19 mouse cellular contexts compared by ENCODE assay signal in genomic region chr10:79595590-79595929, GRCm38 (mm10). TPM values are rescaled to one million over a fixed set of nuclear protein-coding genes. Genes with fewer than 3 reads are reported as not detected.
A peak's percentile ranks its signal among the peaks of the same experiment; 100 is the strongest.
DNase-seq lines count a peak whose midpoint lies in the region; ATAC-seq and TF ChIP-seq lines count a peak whose summit lies in the region.
"Had no signal": no experiment of that assay in that cellular context is flagged by ENCODE, and none has a peak within 500 bp of the region (broad histone marks: within the 10 kb centered on the region; RNA-seq: fewer than 3 reads in every experiment).

No protein-coding gene starts in this region.

- peak; percentile 51; the same call in 1 of the 2 replicates for ATAC-seq in embryonic facial prominence, embryonic 11.5 days (replicated peaks; ENCODE audit: insufficient number of reproducible peaks, low FRiP score, low TSS enrichment, low read depth)
- peak; percentile 26; the same call in 1 of the 2 replicates for ATAC-seq in intestine, postnatal 0 days
- no peak for ATAC-seq in intestine, embryonic 16.5 days
- ATAC-seq in midbrain, embryonic 11.5 days (ENCODE audit: low FRiP score): peak; percentile 42; the same call in 1 of the 2 replicates
- ATAC-seq in midbrain, embryonic 16.5 days: no peak; the same call in 1 of the 2 replicates
- ATAC-seq in neural tube, embryonic 14.5 days (ENCODE audit: low read depth): 0 out of 2 replicates have a peak, but pooled peaks have one; percentile 45

- no peak overlapping the region for H3K27ac ChIP-seq in embryonic facial prominence, embryonic 11.5 days (replicated peaks; ENCODE audit: low read depth, low read length)
- no peak overlapping the region for H3K27ac ChIP-seq in embryonic facial prominence, embryonic 10.5 days (replicated peaks)
- no peak overlapping the region for H3K27ac ChIP-seq in intestine, postnatal 0 days (ENCODE audit: low read depth, low read length)
- no peak overlapping the region for H3K27ac ChIP-seq in intestine, embryonic 16.5 days (ENCODE audit: low read length)
- H3K27ac ChIP-seq in midbrain, embryonic 11.5 days (ENCODE audit: low read depth, low read length): no peak overlapping the region
- H3K27ac ChIP-seq in midbrain, embryonic 16.5 days (ENCODE audit: low read length): no peak overlapping the region
- no peak overlapping the region for H3K27ac ChIP-seq in neural tube, embryonic 14.5 days (ENCODE audit: low read depth, low read length)
- H3K27ac ChIP-seq: heart, embryonic 13.5 days; kidney, embryonic 15.5 days; limb, embryonic 15.5 days had no signal

- H3K4me2 ChIP-seq in embryonic facial prominence, embryonic 11.5 days (ENCODE audit: low read depth, low read length): no peak overlapping the region
- no peak overlapping the region for H3K4me2 ChIP-seq in intestine, postnatal 0 days (replicated peaks; ENCODE audit: low read depth)
- H3K4me2 ChIP-seq in intestine, embryonic 16.5 days (ENCODE audit: low read depth, low read length): no peak overlapping the region
- H3K4me2 ChIP-seq in midbrain, embryonic 11.5 days: no peak overlapping the region
- no peak overlapping the region for H3K4me2 ChIP-seq in midbrain, embryonic 16.5 days (ENCODE audit: low read length)
- H3K4me2 ChIP-seq in neural tube, embryonic 14.5 days (ENCODE audit: low read depth, low read length): no peak overlapping the region
- H3K4me2 ChIP-seq: heart, embryonic 13.5 days; kidney, embryonic 15.5 days; limb, embryonic 15.5 days had no signal

- no peaks in the 10 kb centered on the region for H3K36me3 ChIP-seq in embryonic facial prominence, embryonic 11.5 days (replicated peaks; ENCODE audit: control insufficient read depth, insufficient read depth, low read depth, low read length)
- H3K36me3 ChIP-seq in embryonic facial prominence, embryonic 10.5 days (replicated peaks): no peaks in the 10 kb centered on the region
- H3K36me3 ChIP-seq in intestine, postnatal 0 days (ENCODE audit: control insufficient read depth, insufficient read depth): no peaks in the 10 kb centered on the region
- H3K36me3 ChIP-seq in intestine, embryonic 16.5 days (ENCODE audit: control insufficient read depth, insufficient read depth, low read length): no peaks in the 10 kb centered on the region
- no peaks in the 10 kb centered on the region for H3K36me3 ChIP-seq in midbrain, embryonic 11.5 days (ENCODE audit: control insufficient read depth, insufficient read depth, low read length)
- no peaks in the 10 kb centered on the region for H3K36me3 ChIP-seq in midbrain, embryonic 16.5 days (ENCODE audit: control insufficient read depth, insufficient read depth, low read length)
- no peaks in the 10 kb centered on the region for H3K36me3 ChIP-seq in neural tube, embryonic 14.5 days (ENCODE audit: control insufficient read depth, insufficient read depth, low read length)
- H3K36me3 ChIP-seq: heart, embryonic 13.5 days; kidney, embryonic 15.5 days; limb, embryonic 15.5 days had no signal

- no peak overlapping the region for H3K9ac ChIP-seq in embryonic facial prominence, embryonic 11.5 days (replicated peaks; ENCODE audit: low read length)
- H3K9ac ChIP-seq in intestine, postnatal 0 days (ENCODE audit: low read depth, low read length): no peak overlapping the region
- H3K9ac ChIP-seq in intestine, embryonic 16.5 days (ENCODE audit: low read depth, low read length): no peak overlapping the region
- H3K9ac ChIP-seq in midbrain, embryonic 11.5 days (ENCODE audit: low read length): no peak overlapping the region
- no peak overlapping the region for H3K9ac ChIP-seq in midbrain, embryonic 16.5 days (ENCODE audit: low read depth, low read length)
- H3K9ac ChIP-seq in neural tube, embryonic 14.5 days (replicated peaks; ENCODE audit: low read depth, low read length): no peak overlapping the region
- H3K9ac ChIP-seq: heart, embryonic 13.5 days; kidney, embryonic 15.5 days; limb, embryonic 15.5 days had no signal

- 60% methylated on average over 8 of the region's 8 CpGs for WGBS in embryonic facial prominence, embryonic 11.5 days
- WGBS in embryonic facial prominence, embryonic 10.5 days: 61% methylated on average over 8 of the region's 8 CpGs
- WGBS in intestine, postnatal 0 days: 50% methylated on average over 8 of the region's 8 CpGs
- WGBS in intestine, embryonic 16.5 days: 51% methylated on average over 8 of the region's 8 CpGs
- WGBS in midbrain, embryonic 11.5 days: 55% methylated on average over 8 of the region's 8 CpGs
- 67% methylated on average over 8 of the region's 8 CpGs for WGBS in midbrain, embryonic 16.5 days
- 57% methylated on average over 8 of the region's 8 CpGs for WGBS in neural tube, embryonic 14.5 days

- no peaks in the 10 kb centered on the region for H3K9me3 ChIP-seq in embryonic facial prominence, embryonic 11.5 days (replicated peaks; ENCODE audit: control insufficient read depth, low read length)
- H3K9me3 ChIP-seq in embryonic facial prominence, embryonic 10.5 days: no peaks in the 10 kb centered on the region
- no peaks in the 10 kb centered on the region for H3K9me3 ChIP-seq in intestine, postnatal 0 days (ENCODE audit: control insufficient read depth)
- H3K9me3 ChIP-seq in intestine, embryonic 16.5 days (ENCODE audit: control insufficient read depth, low read length): no peaks in the 10 kb centered on the region
- no peaks in the 10 kb centered on the region for H3K9me3 ChIP-seq in midbrain, embryonic 11.5 days (ENCODE audit: control insufficient read depth, low read length)
- H3K9me3 ChIP-seq in midbrain, embryonic 16.5 days (replicated peaks; ENCODE audit: control insufficient read depth, low read length, poor library complexity, severe bottlenecking): no peaks in the 10 kb centered on the region
- H3K9me3 ChIP-seq in neural tube, embryonic 14.5 days (ENCODE audit: control insufficient read depth, low read length): no peaks in the 10 kb centered on the region
- H3K9me3 ChIP-seq: heart, embryonic 13.5 days; kidney, embryonic 15.5 days; limb, embryonic 15.5 days had no signal

- no peaks in the 10 kb centered on the region for H3K4me1 ChIP-seq in embryonic facial prominence, embryonic 11.5 days (ENCODE audit: control insufficient read depth, insufficient read depth, low read length)
- 0 out of 2 replicates have a peak, but pooled peaks cover 3% of the 10 kb centered on the region for H3K4me1 ChIP-seq in embryonic facial prominence, embryonic 10.5 days
- H3K4me1 ChIP-seq in intestine, postnatal 0 days (replicated peaks; ENCODE audit: control insufficient read depth, insufficient read depth, low read length): no peaks in the 10 kb centered on the region
- no peaks in the 10 kb centered on the region for H3K4me1 ChIP-seq in intestine, embryonic 16.5 days (ENCODE audit: control insufficient read depth, insufficient read depth, low read length)
- no peaks in the 10 kb centered on the region for H3K4me1 ChIP-seq in midbrain, embryonic 11.5 days (ENCODE audit: control insufficient read depth, insufficient read depth, low read length)
- H3K4me1 ChIP-seq in midbrain, embryonic 16.5 days (ENCODE audit: control insufficient read depth, insufficient read depth, low read length): no peaks in the 10 kb centered on the region; the same call in 1 of the 2 replicates
- H3K4me1 ChIP-seq in neural tube, embryonic 14.5 days (ENCODE audit: control insufficient read depth, insufficient read depth, low read length): no peaks in the 10 kb centered on the region
- H3K4me1 ChIP-seq: heart, embryonic 13.5 days; kidney, embryonic 15.5 days had no signal

- TF ChIP-seq CTCF in intestine, postnatal 0 days (IDR thresholded peaks at IDR 0.05; ENCODE audit: low read depth): no peak

- no peak for DNase-seq in embryonic facial prominence, embryonic 11.5 days (ENCODE audit: low spot score)
- no peak for DNase-seq in embryonic facial prominence, embryonic 10.5 days (ENCODE audit: low spot score)
- DNase-seq in midbrain, embryonic 11.5 days (ENCODE audit: low spot score, missing footprints): no peak
- DNase-seq in gastrocnemius, adult 8-10 months (ENCODE audit: low spot score in 2 of 2): no peak

- H3K4me3 ChIP-seq in embryonic facial prominence, embryonic 11.5 days (ENCODE audit: low read depth, low read length): no peak overlapping the region
- H3K4me3 ChIP-seq in embryonic facial prominence, embryonic 10.5 days: no peak overlapping the region
- H3K4me3 ChIP-seq in intestine, postnatal 0 days (ENCODE audit: low read depth, low read length): no peak overlapping the region
- no peak overlapping the region for H3K4me3 ChIP-seq in intestine, embryonic 16.5 days (ENCODE audit: low read length)
- no peak overlapping the region for H3K4me3 ChIP-seq in midbrain, embryonic 11.5 days (ENCODE audit: low read depth, low read length)
- H3K4me3 ChIP-seq in midbrain, embryonic 16.5 days (ENCODE audit: low read depth, low read length): no peak overlapping the region
- H3K4me3 ChIP-seq in neural tube, embryonic 14.5 days (ENCODE audit: low read depth, low read length): no peak overlapping the region
- H3K4me3 ChIP-seq: heart, embryonic 13.5 days; kidney, embryonic 15.5 days; limb, embryonic 15.5 days had no signal

- H3K27me3 ChIP-seq in embryonic facial prominence, embryonic 11.5 days (ENCODE audit: control insufficient read depth, insufficient read depth, low read length): no peaks in the 10 kb centered on the region
- peaks cover 35% of the 10 kb centered on the region for H3K27me3 ChIP-seq in embryonic facial prominence, embryonic 10.5 days (replicated peaks; ENCODE audit: low read depth, poor library complexity, severe bottlenecking)
- 0 out of 2 replicates have a peak, but pooled peaks cover 6% of the 10 kb centered on the region for H3K27me3 ChIP-seq in intestine, postnatal 0 days (replicated peaks; ENCODE audit: control insufficient read depth, insufficient read depth, low read length)
- no peaks in the 10 kb centered on the region for H3K27me3 ChIP-seq in intestine, embryonic 16.5 days (replicated peaks; ENCODE audit: control insufficient read depth, insufficient read depth, low read length)
- H3K27me3 ChIP-seq in midbrain, embryonic 11.5 days (ENCODE audit: control insufficient read depth, insufficient read depth, low read length): peaks cover 4% of the 10 kb centered on the region; the same call in 1 of the 2 replicates
- peaks cover 9% of the 10 kb centered on the region; the same call in 1 of the 2 replicates for H3K27me3 ChIP-seq in midbrain, embryonic 16.5 days (ENCODE audit: control insufficient read depth, insufficient read depth, low read depth, low read length)
- H3K27me3 ChIP-seq in neural tube, embryonic 14.5 days (ENCODE audit: control insufficient read depth, insufficient read depth, low read length): no peaks in the 10 kb centered on the region

RNA-seq across cellular contexts. Expression of gene Theg, which starts 8.4 kb away (rescaled TPM):
- not detected in 2 replicates for polyA plus RNA-seq in embryonic facial prominence, embryonic 11.5 days (2014; fragmentation: Nextera tagmentation; extraction: Ambion mirVana)
- polyA plus RNA-seq in embryonic facial prominence, embryonic 10.5 days (2016; fragmentation: Nextera tagmentation; extraction: Ambion mirVana): not detected in 2 replicates
- polyA plus RNA-seq in intestine, postnatal 0 days (2015; fragmentation: Nextera tagmentation; extraction: Ambion mirVana): not detected in 2 replicates
- polyA plus RNA-seq in intestine, embryonic 16.5 days (2015; fragmentation: Nextera tagmentation; extraction: Ambion mirVana): not detected in 2 replicates
- polyA plus RNA-seq in midbrain, embryonic 11.5 days (2014; fragmentation: Nextera tagmentation; extraction: Ambion mirVana): not detected in 2 replicates
- polyA plus RNA-seq in midbrain, embryonic 16.5 days (2015; fragmentation: Nextera tagmentation; extraction: Ambion mirVana): not detected in 2 replicates
- not detected in 2 replicates for polyA plus RNA-seq in neural tube, embryonic 14.5 days (2014; fragmentation: Nextera tagmentation; extraction: Ambion mirVana)
- total RNA-seq in gastrocnemius, adult 8-10 months (2022): not detected
- total RNA-seq: adrenal gland, postnatal 14 days; heart, postnatal 4 days; left cerebral cortex, postnatal 10 days; neutrophil, adult 5-6 weeks had no signal
- polyA plus RNA-seq: cerebellum, adult 2 months; heart, embryonic 13.5 days; kidney, embryonic 15.5 days; limb, embryonic 15.5 days; stomach, embryonic 14.5 days; thymus, adult 2 months had no signal

RNA-seq across cellular contexts. Expression of gene C2cd4c, which starts 18.3 kb away (rescaled TPM):
- 0.04 TPM in 2 replicates for polyA plus RNA-seq in embryonic facial prominence, embryonic 11.5 days (2014; fragmentation: Nextera tagmentation; extraction: Ambion mirVana)
- polyA plus RNA-seq in embryonic facial prominence, embryonic 10.5 days (2016; fragmentation: Nextera tagmentation; extraction: Ambion mirVana): 0.03 TPM in 1 of 2 replicates, not detected in the other
- polyA plus RNA-seq in intestine, postnatal 0 days (2015; fragmentation: Nextera tagmentation; extraction: Ambion mirVana): 0.05 TPM in 2 replicates
- polyA plus RNA-seq in intestine, embryonic 16.5 days (2015; fragmentation: Nextera tagmentation; extraction: Ambion mirVana): 0.02 and 0.07 TPM in 2 replicates
- polyA plus RNA-seq in midbrain, embryonic 11.5 days (2014; fragmentation: Nextera tagmentation; extraction: Ambion mirVana): 0.10 and 0.12 TPM in 2 replicates
- polyA plus RNA-seq in midbrain, embryonic 16.5 days (2015; fragmentation: Nextera tagmentation; extraction: Ambion mirVana): 0.66 and 0.95 TPM in 2 replicates
- polyA plus RNA-seq in neural tube, embryonic 14.5 days (2014; fragmentation: Nextera tagmentation; extraction: Ambion mirVana): 0.66 and 1.3 TPM in 2 replicates
- total RNA-seq in gastrocnemius, adult 8-10 months (2022): 1 to 10 TPM in 1 of 4 experiments, under 1 TPM in 3; 0.22 to 1.1 (median 0.68) TPM
- total RNA-seq: neutrophil, adult 5-6 weeks had no signal
- polyA plus RNA-seq: heart, embryonic 13.5 days; kidney, embryonic 15.5 days; limb, embryonic 15.5 days had no signal

RNA-seq across cellular contexts. Expression of gene Mier2, which starts 40.6 kb away (rescaled TPM):
- 39.4 and 41.7 TPM in 2 replicates for polyA plus RNA-seq in embryonic facial prominence, embryonic 11.5 days (2014; fragmentation: Nextera tagmentation; extraction: Ambion mirVana)
- polyA plus RNA-seq in embryonic facial prominence, embryonic 10.5 days (2016; fragmentation: Nextera tagmentation; extraction: Ambion mirVana): 76.4 and 77.3 TPM in 2 replicates
- 15.6 and 16.2 TPM in 2 replicates for polyA plus RNA-seq in intestine, postnatal 0 days (2015; fragmentation: Nextera tagmentation; extraction: Ambion mirVana)
- 36.7 and 38.4 TPM in 2 replicates for polyA plus RNA-seq in intestine, embryonic 16.5 days (2015; fragmentation: Nextera tagmentation; extraction: Ambion mirVana)
- 33.0 and 41.8 TPM in 2 replicates for polyA plus RNA-seq in midbrain, embryonic 11.5 days (2014; fragmentation: Nextera tagmentation; extraction: Ambion mirVana)
- polyA plus RNA-seq in midbrain, embryonic 16.5 days (2015; fragmentation: Nextera tagmentation; extraction: Ambion mirVana): 56.2 and 56.8 TPM in 2 replicates
- 54.2 and 59.9 TPM in 2 replicates for polyA plus RNA-seq in neural tube, embryonic 14.5 days (2014; fragmentation: Nextera tagmentation; extraction: Ambion mirVana)
- 10 to 100 TPM; 20.1 to 23.4 (median 21.2) TPM for total RNA-seq in gastrocnemius, adult 8-10 months (2022)

RNA-seq across cellular contexts. Expression of gene Shc2, which starts 42.2 kb away (rescaled TPM):
- polyA plus RNA-seq in embryonic facial prominence, embryonic 11.5 days (2014; fragmentation: Nextera tagmentation; extraction: Ambion mirVana): 9.8 and 10.5 TPM in 2 replicates
- polyA plus RNA-seq in embryonic facial prominence, embryonic 10.5 days (2016; fragmentation: Nextera tagmentation; extraction: Ambion mirVana): 20.0 and 21.5 TPM in 2 replicates
- 1.9 and 2.2 TPM in 2 replicates for polyA plus RNA-seq in intestine, postnatal 0 days (2015; fragmentation: Nextera tagmentation; extraction: Ambion mirVana)
- polyA plus RNA-seq in intestine, embryonic 16.5 days (2015; fragmentation: Nextera tagmentation; extraction: Ambion mirVana): 1.1 and 2.5 TPM in 2 replicates
- 11.4 and 13.0 TPM in 2 replicates for polyA plus RNA-seq in midbrain, embryonic 11.5 days (2014; fragmentation: Nextera tagmentation; extraction: Ambion mirVana)
- polyA plus RNA-seq in midbrain, embryonic 16.5 days (2015; fragmentation: Nextera tagmentation; extraction: Ambion mirVana): 23.4 and 25.3 TPM in 2 replicates
- 16.7 and 22.8 TPM in 2 replicates for polyA plus RNA-seq in neural tube, embryonic 14.5 days (2014; fragmentation: Nextera tagmentation; extraction: Ambion mirVana)
- 10 to 100 TPM in 2 of 4 experiments, 1 to 10 TPM in 2; 5.4 to 13.0 (median 8.7) TPM for total RNA-seq in gastrocnemius, adult 8-10 months (2022)
- total RNA-seq: neutrophil, adult 5-6 weeks had no signal

RNA-seq across cellular contexts. Expression of gene Odf3l2, which starts 50.0 kb away (rescaled TPM):
- not detected in 2 replicates for polyA plus RNA-seq in embryonic facial prominence, embryonic 11.5 days (2014; fragmentation: Nextera tagmentation; extraction: Ambion mirVana)
- polyA plus RNA-seq in embryonic facial prominence, embryonic 10.5 days (2016; fragmentation: Nextera tagmentation; extraction: Ambion mirVana): not detected in 2 replicates
- not detected in 2 replicates for polyA plus RNA-seq in intestine, postnatal 0 days (2015; fragmentation: Nextera tagmentation; extraction: Ambion mirVana)
- not detected in 2 replicates for polyA plus RNA-seq in intestine, embryonic 16.5 days (2015; fragmentation: Nextera tagmentation; extraction: Ambion mirVana)
- not detected in 2 replicates for polyA plus RNA-seq in midbrain, embryonic 11.5 days (2014; fragmentation: Nextera tagmentation; extraction: Ambion mirVana)
- 0.78 and 1.0 TPM in 2 replicates for polyA plus RNA-seq in midbrain, embryonic 16.5 days (2015; fragmentation: Nextera tagmentation; extraction: Ambion mirVana)
- polyA plus RNA-seq in neural tube, embryonic 14.5 days (2014; fragmentation: Nextera tagmentation; extraction: Ambion mirVana): not detected in 2 replicates
- 100 to 1,000 TPM in 1 of 4 experiments, 10 to 100 TPM in 3; 32.0 to 113 (median 56.6) TPM for total RNA-seq in gastrocnemius, adult 8-10 months (2022)
- total RNA-seq: adrenal gland, postnatal 14 days; heart, postnatal 4 days; neutrophil, adult 5-6 weeks had no signal
- polyA plus RNA-seq: cerebellum, adult 2 months; gonadal fat pad, adult 2 months; heart, embryonic 13.5 days; kidney, embryonic 15.5 days had no signal

Comparison
In these comparisons a context has a peak if more than half of its experiments do, and no peak if none do; other contexts are left out.
1. ATAC-seq: peak in embryonic facial prominence, embryonic 11.5 days (single experiment), intestine, postnatal 0 days (single experiment), midbrain, embryonic 11.5 days (single experiment) and neural tube, embryonic 14.5 days (single experiment); none in intestine, embryonic 16.5 days (single experiment) and midbrain, embryonic 16.5 days (single experiment).